Comparison of ENCODE assay signal across 8 mouse cellular contexts in genomic region chr15:80083740-80084139, GRCm38 (mm10). TPM values are rescaled to one million over a fixed set of nuclear protein-coding genes. Genes with fewer than 3 reads are reported as not detected.
DNase-seq lines count a peak whose midpoint lies in the region; ATAC-seq and TF ChIP-seq lines count a peak whose summit lies in the region.

No protein-coding gene starts in this region.

- no peak for TF ChIP-seq POLR2A in lung, adult 2 months (IDR thresholded peaks at IDR 0.05; ENCODE audit: borderline replicate concordance, extremely low read depth, low read depth, low read length)

- peak overlapping the region; percentile 54 for H3K9ac ChIP-seq in embryonic facial prominence, embryonic 12.5 days
- peak overlapping the region; percentile 70 for H3K9ac ChIP-seq in limb, embryonic 11.5 days (ENCODE audit: low read length)
- peak overlapping the region; percentile 96 for H3K9ac ChIP-seq in neural tube, embryonic 13.5 days

- ATAC-seq in embryonic facial prominence, embryonic 12.5 days (ENCODE audit: insufficient number of reproducible peaks, insufficient read depth, low FRiP score, low TSS enrichment): 0 out of 2 replicates have a peak, but pooled peaks have one; percentile 8
- no peak for ATAC-seq in limb, embryonic 11.5 days (ENCODE audit: insufficient number of reproducible peaks, low FRiP score, low TSS enrichment, low read depth)
- peak; percentile 62 for ATAC-seq in neural tube, embryonic 13.5 days (ENCODE audit: low read depth)

- peaks cover 35% of the 10 kb centered on the region for H3K36me3 ChIP-seq in embryonic facial prominence, embryonic 12.5 days
- peaks cover 23% of the 10 kb centered on the region for H3K36me3 ChIP-seq in limb, embryonic 11.5 days (ENCODE audit: control insufficient read depth, insufficient read depth, low read length)
- H3K36me3 ChIP-seq in neural tube, embryonic 13.5 days: peaks cover 33% of the 10 kb centered on the region

- peak overlapping the region; percentile 94 for H3K27ac ChIP-seq in embryonic facial prominence, embryonic 12.5 days
- H3K27ac ChIP-seq in limb, embryonic 11.5 days (replicated peaks; ENCODE audit: low read depth, low read length): peak overlapping the region; percentile 88
- H3K27ac ChIP-seq in neural tube, embryonic 13.5 days (replicated peaks): peak overlapping the region; percentile 98

- peaks cover 8% of the 10 kb centered on the region for H3K4me1 ChIP-seq in lung, adult 2 months (ENCODE audit: control insufficient read depth, insufficient read depth, low read length)
- H3K4me1 ChIP-seq in embryonic facial prominence, embryonic 12.5 days: peaks cover 26% of the 10 kb centered on the region
- H3K4me1 ChIP-seq in limb, embryonic 11.5 days (ENCODE audit: control insufficient read depth, insufficient read depth, low read length): peaks cover 16% of the 10 kb centered on the region
- H3K4me1 ChIP-seq in neural tube, embryonic 13.5 days (replicated peaks): peaks cover 34% of the 10 kb centered on the region

- intact Hi-C loops in left cerebral cortex, postnatal 36 days (cut with DNase I): loop anchor here (5.0 kb wide), 2 partner anchors 251 to 331 kb away; partner anchors contain the start of genes Cbx6 and Npcd

- no peak for TF ChIP-seq CTCF in lung, adult 2 months (IDR thresholded peaks at IDR 0.05; ENCODE audit: insufficient read depth, low read length)

- under 1% methylated on average over 12 of the region's 12 CpGs for WGBS in lung, adult 2 months
- 2% methylated on average over 12 of the region's 12 CpGs for WGBS in embryonic facial prominence, embryonic 12.5 days
- WGBS in limb, embryonic 11.5 days: 1% methylated on average over 12 of the region's 12 CpGs
- WGBS in neural tube, embryonic 13.5 days: 1% methylated on average over 12 of the region's 12 CpGs

- no peaks in the 10 kb centered on the region for H3K9me3 ChIP-seq in embryonic facial prominence, embryonic 12.5 days
- no peaks in the 10 kb centered on the region for H3K9me3 ChIP-seq in limb, embryonic 11.5 days (ENCODE audit: control insufficient read depth, low read length)
- no peaks in the 10 kb centered on the region for H3K9me3 ChIP-seq in neural tube, embryonic 13.5 days

- H3K27me3 ChIP-seq in embryonic facial prominence, embryonic 12.5 days: no peaks in the 10 kb centered on the region
- H3K27me3 ChIP-seq in limb, embryonic 11.5 days (ENCODE audit: control insufficient read depth, insufficient read depth, low read length): no peaks in the 10 kb centered on the region
- no peaks in the 10 kb centered on the region for H3K27me3 ChIP-seq in neural tube, embryonic 13.5 days

- H3K4me3 ChIP-seq in lung, adult 2 months (replicated peaks; ENCODE audit: extremely low read depth, low read depth, low read length): peak overlapping the region; percentile 90
- H3K4me3 ChIP-seq in embryonic facial prominence, embryonic 12.5 days: peak overlapping the region; percentile 92
- peak overlapping the region; percentile 87 for H3K4me3 ChIP-seq in limb, embryonic 11.5 days (ENCODE audit: low read depth, low read length)
- peak overlapping the region; percentile 80 for H3K4me3 ChIP-seq in neural tube, embryonic 13.5 days

- peak overlapping the region; percentile 71 for H3K4me2 ChIP-seq in embryonic facial prominence, embryonic 12.5 days (replicated peaks)
- H3K4me2 ChIP-seq in limb, embryonic 11.5 days (ENCODE audit: low read depth, severe bottlenecking): peak overlapping the region; percentile 81
- peak overlapping the region; percentile 90 for H3K4me2 ChIP-seq in neural tube, embryonic 13.5 days

- DNase-seq in lung, adult 2 months: no peak
- DNase-seq in lung, postnatal 4 days: no peak
- DNase-seq in limb, embryonic 11.5 days (ENCODE audit: low spot score): no peak
- DNase-seq in left cerebral cortex, postnatal 36 days (ENCODE audit: low spot score in 2 of 2): no peak
- no peak for DNase-seq in cerebellum, adult 9-11 months
- no peak for DNase-seq in embryo, embryonic 10.5 days (ENCODE audit: low spot score)

RNA-seq across cellular contexts. Expression of gene Syngr1, which starts 7.4 kb away (rescaled TPM):
- polyA plus RNA-seq in lung, adult 2 months (2012; rRNA removed): 44.1 and 50.9 TPM in 2 replicates
- 6.4 and 8.1 TPM in 2 replicates for polyA plus RNA-seq in embryonic facial prominence, embryonic 12.5 days (2016; fragmentation: Nextera tagmentation; extraction: Ambion mirVana)
- polyA plus RNA-seq in limb, embryonic 11.5 days (2014; fragmentation: Nextera tagmentation; extraction: Ambion mirVana): 3.0 and 4.1 TPM in 2 replicates
- polyA plus RNA-seq in neural tube, embryonic 13.5 days (2015; fragmentation: Nextera tagmentation; extraction: Ambion mirVana): 27.2 and 36.0 TPM in 2 replicates
- 100 to 1,000 TPM; 424 to 526 TPM for total RNA-seq in left cerebral cortex, postnatal 36 days (2021)

RNA-seq across cellular contexts. Expression of gene Rpl3, which starts 7.9 kb away (rescaled TPM):
- 369 and 428 TPM in 2 replicates for polyA plus RNA-seq in lung, adult 2 months (2012; rRNA removed)
- polyA plus RNA-seq in embryonic facial prominence, embryonic 12.5 days (2016; fragmentation: Nextera tagmentation; extraction: Ambion mirVana): 944 and 1,004 TPM in 2 replicates
- 1,283 and 1,338 TPM in 2 replicates for polyA plus RNA-seq in limb, embryonic 11.5 days (2014; fragmentation: Nextera tagmentation; extraction: Ambion mirVana)
- polyA plus RNA-seq in neural tube, embryonic 13.5 days (2015; fragmentation: Nextera tagmentation; extraction: Ambion mirVana): 597 and 620 TPM in 2 replicates
- 100 to 1,000 TPM; 416 to 501 TPM for total RNA-seq in left cerebral cortex, postnatal 36 days (2021)

RNA-seq across cellular contexts. Expression of gene Tab1, which starts 49.2 kb away (rescaled TPM):
- polyA plus RNA-seq in lung, adult 2 months (2012; rRNA removed): 19.1 and 23.5 TPM in 2 replicates
- polyA plus RNA-seq in embryonic facial prominence, embryonic 12.5 days (2016; fragmentation: Nextera tagmentation; extraction: Ambion mirVana): 47.5 and 48.5 TPM in 2 replicates
- polyA plus RNA-seq in limb, embryonic 11.5 days (2014; fragmentation: Nextera tagmentation; extraction: Ambion mirVana): 35.4 and 35.5 TPM in 2 replicates
- polyA plus RNA-seq in neural tube, embryonic 13.5 days (2015; fragmentation: Nextera tagmentation; extraction: Ambion mirVana): 35.9 and 38.9 TPM in 2 replicates
- total RNA-seq in left cerebral cortex, postnatal 36 days (2021): 10 to 100 TPM; 23.1 to 30.4 TPM
